Mouse (Mus musculus) gastrocnemius, postnatal 25 days (tissue): ENCODE measurements around the gene Dock7. TPM values are rescaled to one million over a fixed set of nuclear protein-coding genes. Genes with fewer than 3 reads are reported as not detected.
"Not testable (repeated sequence)": the region's sequence is repeated elsewhere in the genome, so short reads cannot be mapped to it uniquely, and the experiment has no call there.

Experiments
- DNase-seq: peaks from one replicate; pipeline ENCODE4 v3.0.0; 2022
- total RNA-seq, 2 experiments: library from RNA; stranded (reverse); gene quantifications; 1 replicate in 1 of 2; 2 replicates in 1 of 2; pipeline ENCODE4 v1.2.3; 2021

Gene Dock7
- total RNA-seq, 2 experiments from 2014 or later = 8.2 to 9.6 TPM

DNA sequence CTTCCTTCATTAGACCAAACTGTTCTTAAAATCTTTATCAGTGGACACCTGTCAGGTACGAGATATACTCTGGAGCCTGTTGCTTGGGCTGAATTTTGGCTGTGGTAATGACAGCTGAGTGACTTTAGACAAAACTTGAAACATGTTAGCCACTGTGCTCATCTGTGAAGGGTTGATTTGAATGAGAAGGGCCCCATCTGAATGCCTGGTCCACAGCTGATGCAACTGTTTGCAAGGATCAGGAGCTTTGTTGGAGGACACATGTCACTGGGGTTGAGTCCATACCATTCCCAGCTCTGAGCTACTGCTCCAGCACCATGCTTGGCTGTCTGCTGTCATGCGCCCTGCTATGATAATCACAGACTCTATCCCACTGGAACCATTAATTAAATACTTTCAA, 115.1 kb downstream of the Dock7 start:
- no peak for DNase-seq

DNA sequence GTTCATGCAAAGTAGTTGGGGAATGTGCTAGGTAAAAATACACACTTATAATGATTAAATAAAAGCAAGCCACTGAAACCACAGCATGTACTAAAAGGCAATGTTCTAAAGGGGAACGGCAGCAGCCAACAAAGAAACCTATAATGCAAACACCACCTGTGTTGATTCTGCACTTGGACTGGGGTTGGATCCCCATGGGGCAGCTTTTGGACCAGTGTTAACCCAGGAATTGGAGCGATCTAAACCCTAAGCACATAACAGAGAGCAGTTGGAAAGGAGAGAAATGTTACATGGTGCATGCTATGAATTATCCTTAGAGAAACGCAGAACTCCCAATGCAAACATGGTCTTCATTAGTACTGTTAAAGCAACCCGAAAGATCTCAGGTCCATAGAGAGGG, 127.2 kb downstream of the Dock7 start:
- no peak for DNase-seq

DNA sequence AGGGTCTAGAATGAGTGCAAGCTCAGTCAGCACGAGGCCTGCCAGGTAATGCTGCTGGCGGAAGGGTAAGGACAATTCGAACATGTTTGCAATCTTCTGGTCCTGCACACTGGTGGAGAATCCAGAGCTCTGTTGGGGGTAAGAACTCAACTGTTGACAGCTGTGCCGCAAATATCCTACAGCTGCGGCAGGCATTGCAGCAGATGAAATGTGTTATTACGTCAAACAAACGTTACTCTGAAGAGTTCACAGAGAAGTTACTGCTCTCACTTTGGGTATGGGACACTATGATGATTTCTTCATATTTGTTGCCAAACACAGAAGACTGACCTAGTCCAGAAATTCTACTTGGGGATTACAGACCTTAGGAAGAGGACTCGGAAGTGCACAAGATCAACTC, 136.0 kb downstream of the Dock7 start:
- no peak for DNase-seq

DNA sequence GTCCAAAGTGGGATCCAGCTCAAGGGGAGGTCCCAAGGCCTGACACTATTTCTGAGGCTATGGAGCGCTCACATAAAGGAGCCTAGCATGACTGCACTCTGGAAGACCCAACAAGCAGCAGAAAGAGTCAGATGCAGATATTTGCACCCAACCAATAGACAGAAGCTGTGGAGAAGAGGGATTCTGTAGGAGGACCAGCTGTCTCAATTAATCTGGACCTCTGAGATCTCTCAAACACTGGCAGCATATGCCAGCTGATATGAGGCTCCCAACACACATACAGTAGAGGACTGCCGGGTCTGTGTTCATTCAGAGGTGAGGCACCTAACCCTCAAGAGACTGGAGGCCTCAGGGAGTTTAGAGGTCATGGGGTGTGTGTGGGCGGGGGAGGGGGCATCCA, 140.7 kb downstream of the Dock7 start:
- not testable (repeated sequence) for DNase-seq

DNA sequence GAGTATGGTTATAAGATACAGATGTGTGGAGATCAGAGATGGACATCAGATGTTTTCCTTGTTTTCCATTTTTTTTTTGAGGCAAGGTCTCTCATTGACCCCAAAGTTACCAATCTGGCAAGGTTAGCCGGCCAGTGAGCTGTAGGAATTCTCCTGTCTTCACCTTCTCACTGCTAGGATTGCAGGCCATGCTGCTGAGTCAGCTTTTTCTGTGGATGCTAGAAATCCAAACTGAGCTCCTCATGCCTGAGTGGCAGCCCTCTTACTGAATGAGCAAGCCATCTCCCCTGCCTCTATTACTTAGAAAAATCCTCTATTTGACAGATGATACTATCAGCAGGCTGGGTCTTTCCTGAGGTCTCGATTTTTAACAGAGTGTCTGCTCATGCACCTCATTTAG, 142.0 kb downstream of the Dock7 start:
- no peak for DNase-seq

DNA sequence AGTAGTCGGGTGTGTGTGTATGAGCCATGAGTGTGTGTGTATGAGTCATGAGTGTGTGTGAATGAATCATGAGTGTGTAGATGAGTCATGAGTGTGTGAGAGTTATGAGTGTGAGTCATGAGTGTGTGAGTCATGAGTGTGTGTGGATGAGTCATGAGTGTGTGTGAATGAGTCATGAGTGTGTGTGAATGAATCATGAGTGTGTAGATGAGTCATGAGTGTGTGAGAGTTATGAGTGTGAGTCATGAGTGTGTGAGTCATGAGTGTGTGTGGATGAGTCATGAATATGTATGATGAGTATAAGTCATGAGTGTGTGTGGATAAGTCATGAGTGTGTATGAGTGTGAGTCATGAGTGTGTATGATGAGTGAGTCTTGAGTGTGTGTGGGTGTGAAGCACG, 142.4 kb downstream of the Dock7 start:
- not testable (repeated sequence) for DNase-seq

DNA sequence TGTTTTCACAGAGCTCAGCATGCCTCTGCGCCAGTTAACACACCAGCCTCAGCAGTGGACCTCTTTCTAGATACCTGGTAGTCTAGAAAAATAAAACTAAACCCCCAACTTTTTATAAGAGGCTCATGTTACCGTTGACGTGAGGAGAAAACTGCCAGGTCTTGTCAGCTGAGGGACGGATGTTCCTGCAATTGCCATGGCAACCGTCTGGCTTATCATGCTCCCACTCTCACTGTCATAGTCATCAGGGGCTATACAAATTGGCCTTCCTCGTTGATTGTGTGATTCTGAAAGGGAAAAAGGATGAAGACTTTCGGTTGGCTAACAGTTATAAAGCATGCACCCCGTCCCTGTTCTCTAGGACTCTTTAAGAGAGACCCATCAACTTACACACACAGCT, 145.0 kb downstream of the Dock7 start:
- DNase-seq = no peak

DNA sequence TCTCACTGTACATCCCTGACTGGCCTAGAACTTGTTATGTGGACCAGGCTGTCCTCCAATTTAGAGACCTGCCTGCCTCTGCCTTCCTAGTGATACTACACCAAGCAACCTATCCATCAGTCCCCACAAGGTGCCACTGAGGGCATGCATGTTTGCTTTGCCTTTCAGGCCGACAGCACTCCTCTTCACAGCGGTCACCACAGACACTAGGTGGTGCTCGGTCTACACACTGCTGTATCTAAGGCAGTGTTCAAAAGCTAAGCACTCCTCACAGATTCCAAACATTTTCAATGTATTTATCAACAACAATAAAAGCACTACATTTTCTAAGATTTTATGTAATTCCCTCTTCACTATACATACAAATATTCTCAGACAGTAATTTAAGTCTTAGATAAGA, 150.8 kb downstream of the Dock7 start:
- no peak for DNase-seq

DNA sequence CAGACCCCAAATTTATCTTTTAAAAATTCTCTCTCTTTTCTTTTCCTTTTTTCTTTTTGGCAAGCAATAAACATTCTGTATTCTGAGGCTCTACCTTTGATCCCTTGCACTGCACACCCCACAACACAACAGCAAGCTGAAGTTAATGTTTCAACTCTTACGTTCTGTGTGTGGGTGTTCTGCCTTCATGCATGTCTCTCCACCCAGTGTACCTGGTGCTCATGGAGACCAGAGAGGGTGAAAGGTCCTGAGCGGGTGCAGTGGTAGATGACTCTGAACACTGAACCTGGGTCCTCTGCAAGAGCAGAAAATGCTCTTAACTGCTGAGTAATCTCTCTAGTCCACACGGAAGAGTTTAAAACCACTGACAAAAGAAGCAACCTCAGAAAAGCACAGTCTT, 160.5 kb downstream of the Dock7 start:
- DNase-seq = no peak

DNA sequence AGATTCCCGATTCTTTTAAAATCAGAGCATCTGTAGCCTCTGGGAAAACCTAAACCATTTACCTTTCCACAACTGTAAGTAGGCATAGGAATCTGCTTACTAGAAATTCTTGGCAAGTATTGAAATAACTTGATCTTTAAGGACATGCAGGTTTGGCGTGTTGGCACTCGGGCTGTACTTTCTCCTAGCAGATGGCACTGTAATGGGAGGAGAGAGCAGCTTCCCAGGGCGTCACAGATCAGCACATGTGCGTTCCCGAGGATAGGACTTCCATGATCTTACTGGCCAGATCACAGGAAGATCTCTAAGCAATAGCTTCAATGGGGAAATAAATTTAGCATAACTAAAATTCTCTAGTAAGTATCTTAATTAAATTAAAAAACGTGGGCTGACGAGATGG, 164.7 kb downstream of the Dock7 start:
- no peak for DNase-seq

DNA sequence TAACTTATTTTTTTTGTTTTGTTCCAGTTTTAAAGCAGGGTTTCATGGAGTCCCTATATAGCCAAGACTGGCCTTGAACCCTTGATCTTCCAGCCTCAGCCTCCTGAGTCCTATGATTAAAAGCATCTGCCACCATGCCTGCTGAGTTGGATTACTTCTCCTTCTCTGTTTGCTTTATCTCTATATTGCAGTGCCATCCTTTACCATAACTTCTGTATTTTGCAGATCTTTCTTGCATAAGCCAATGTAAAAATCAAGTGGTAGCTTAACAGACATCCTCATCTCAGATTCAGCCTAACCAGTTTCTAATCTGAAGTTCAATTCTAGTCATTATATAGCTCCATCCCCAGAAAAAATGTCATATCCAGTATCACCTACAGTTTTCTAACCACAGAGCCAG, 170.2 kb downstream of the Dock7 start:
- DNase-seq = no peak

DNA sequence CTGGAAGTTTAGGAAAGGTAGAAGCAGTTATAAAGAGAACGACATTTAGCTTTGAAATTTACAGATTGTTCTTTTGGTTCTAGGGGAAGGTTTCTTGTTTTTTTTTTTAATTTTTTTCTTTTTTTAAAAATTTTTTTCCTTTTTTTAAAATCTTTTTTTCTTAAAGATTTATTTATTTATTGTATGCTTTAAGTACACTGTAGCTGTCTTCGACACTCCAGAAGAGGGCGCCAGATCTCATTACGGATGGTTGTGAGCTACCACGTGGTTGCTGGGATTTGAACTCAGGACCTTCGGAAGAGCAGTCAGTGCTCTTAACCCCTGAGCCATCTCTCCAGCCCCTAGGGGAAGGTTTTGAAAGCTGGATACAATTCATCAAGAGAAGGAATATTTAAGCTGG, 182.5 kb downstream of the Dock7 start:
- DNase-seq = not testable (repeated sequence)

DNA sequence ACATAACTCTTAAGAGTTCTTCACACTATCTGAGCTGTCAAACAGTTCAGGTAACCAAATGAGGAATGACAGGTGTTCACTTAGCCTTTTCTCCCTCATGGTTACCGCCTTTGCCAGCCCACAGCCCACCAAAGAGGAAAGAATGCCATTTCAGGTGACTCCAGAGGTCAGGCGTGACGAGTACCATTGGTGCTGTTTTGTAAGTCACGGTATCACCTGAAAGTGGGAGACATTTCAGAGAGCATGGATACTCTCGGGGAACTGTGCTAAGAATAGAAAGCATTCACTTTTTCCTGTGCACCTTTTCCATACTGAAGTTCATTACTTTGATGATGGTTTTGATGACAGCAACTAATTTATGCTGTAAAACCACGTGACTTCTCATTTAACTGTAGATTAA, 184.7 kb downstream of the Dock7 start:
- DNase-seq = no peak

DNA sequence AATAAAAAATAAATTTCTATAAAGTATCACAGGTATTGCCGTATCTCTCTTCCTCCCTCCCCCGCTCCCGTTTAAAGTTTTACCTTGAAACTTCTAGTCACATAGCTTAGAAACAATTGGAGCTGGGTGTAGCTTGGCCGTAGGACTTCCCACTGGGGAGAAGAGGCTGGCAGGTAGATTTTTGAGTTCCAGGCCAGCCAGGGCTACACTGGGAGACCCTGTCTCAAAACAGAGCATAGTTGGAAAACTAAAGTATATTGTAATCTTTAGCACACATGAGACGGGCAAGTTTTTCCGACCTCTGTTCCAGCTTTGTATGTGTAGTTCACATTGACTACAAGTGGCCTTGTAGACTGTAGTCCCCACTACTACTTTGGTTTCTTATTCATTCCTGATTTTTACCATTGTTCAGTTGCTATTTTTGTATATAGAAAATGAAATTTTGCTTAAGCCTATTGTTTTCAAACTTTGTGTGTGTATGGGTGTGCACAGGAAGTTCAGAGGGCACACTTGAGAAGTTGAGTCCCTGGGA, 195.4 kb downstream of the Dock7 start:
- DNase-seq = no peak

DNA sequence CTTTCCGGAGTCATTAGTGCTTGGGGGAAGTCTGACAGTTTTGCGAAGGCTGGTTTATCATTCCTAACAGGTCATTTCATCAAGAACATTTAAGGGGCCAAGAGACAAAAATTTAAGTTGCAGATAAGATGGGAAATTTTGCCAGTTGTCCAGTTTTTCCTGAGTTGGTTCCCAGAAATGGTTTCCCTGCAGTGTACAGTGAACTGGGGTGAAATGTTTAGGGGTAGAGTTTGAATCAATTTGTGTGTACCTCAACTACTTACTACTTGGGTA, 195.9 kb downstream of the Dock7 start:
- DNase-seq = no peak

DNA sequence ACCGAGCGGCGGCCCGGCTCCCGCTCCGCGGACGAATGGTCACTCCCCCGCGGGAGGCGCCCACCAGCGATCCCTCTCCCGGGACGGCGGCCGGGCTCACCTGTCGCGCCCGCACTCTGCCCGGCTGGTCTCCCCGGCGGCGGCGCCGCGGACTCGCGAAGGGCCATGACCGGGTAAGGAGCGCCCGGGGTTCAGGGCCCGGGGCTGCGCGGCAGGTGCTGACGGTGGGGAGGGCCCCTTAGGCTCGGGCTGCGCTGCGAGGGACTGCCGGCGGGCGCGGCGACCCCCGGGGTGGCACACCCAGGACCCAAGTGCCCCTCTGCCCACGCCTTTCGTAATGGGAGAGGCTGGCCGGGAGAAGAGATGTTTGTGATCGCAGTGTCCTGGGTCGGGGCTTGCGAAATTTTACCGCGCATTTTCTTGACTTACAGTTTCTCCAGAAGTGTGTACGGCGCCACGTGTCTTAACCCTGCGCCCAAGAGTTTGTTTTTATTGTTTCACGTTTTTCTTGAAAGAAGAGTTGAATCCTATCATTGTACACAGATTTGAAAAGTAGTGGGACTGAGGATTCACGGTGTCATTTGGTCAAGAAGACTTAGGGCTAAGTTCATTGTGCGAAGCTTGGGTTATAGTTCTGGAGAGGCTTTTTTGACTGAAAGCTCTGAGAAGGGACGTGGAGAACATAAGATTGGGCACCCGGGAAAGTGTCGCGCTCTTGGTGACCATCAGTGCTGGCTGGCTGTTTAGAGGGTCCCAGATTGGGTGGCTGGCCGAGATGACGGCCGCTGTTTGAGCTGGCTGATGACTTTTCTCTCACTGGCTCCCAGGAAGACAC, 196.4 kb downstream of the Dock7 start:
- DNase-seq = no peak

DNA sequence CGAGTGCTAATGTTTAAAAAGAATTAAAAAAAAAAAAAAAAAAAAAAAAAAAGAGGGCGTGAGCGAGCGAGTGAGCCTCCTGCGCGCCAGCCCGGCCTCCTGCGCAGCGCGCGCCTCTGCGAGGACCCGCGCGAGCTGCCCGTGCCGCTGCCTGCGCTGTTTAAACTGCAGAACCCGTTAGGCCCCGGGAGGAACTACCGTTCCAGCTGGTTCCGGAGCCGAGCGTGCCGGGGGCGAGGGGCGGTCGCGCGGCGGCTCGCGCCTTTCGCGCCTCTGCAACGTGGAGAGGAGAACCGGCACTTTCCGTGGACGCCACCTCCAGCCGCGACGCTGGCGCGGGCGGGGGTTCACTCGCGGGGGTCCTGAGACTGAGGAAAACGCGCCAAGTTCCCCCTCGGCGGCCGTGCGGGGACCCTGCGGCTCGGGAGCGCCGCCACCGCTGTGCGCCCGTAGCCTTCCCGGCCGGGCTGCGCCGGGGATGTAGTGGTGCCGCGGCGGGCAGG, 197.1 kb downstream of the Dock7 start, which contains the start of gene Usp1:
Gene Usp1 (plus strand): TSS at position 243 of the 503 bp plus-strand sequence.
- no peak for DNase-seq

DNA sequence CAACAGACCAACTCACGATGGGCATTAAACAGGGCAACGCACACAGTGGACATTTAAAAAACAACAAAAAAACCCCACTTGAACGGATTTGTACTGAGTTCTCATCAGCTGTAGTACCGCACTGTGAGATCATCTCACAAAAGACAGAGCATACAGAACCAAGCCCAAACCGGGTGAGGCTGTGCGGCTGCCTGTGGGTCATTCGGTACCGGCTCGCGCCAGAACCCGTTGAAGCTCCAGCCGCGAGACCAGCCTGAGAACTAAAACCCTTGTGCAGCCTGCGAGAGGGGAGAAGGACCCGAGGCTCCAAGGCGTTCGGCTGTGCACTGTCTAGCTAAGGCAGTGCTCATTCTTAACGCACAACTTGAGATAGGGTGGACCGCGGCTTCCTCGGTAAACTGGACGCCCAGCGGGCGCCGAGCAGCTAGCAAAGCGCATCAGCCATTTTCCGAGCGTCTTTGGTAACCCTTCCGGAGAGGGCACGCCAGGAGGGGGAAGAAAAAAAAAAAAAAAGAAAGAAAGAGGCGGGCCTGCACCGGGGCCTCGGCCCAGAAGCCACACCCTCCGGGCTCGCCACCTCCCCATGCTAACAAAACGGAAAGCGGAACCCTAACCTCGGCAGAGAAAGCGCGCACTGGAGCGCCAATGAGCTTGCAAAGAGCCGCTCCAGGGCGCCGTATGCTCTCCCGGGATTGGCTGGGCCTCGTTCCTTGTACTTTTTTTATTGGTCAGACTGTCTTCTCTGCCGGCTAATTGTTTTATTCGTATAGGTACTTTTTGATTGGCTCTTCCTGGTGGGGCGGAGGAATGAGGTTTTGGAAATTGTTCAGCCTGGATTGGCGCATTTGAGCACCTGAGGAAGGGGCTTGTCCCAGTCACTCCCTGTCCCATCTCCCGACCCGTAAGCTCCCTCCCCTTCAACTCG, 197.8 kb downstream of the Dock7 start:
- peak; percentile 99 for DNase-seq

DNA sequence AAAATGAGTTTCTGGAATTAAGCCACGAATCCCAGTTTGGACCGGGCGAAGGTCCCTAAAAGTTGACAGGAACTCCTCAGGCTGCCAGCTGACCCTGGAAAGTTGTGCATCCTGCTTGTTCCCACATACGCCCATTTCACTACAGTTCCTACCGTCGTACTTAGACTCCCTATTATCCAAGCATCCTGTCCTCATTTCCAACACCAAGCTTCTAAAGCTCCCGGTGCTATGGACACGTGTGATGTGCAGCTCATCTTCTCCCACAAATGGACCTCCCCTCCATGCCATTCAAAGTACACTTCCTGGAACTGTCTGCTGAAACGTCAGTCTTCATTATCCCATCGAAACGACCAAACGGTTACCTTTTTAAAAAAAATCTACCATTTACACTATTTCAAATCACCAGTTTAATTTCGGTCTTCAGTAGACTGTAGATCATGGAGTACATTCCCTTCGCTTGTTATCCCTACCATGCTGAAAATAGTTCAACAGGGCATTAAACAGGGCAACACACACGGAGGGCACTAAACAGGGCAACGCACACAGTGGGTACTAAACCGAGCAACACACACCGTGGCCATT, 198.6 kb downstream of the Dock7 start:
- DNase-seq = no peak

DNA sequence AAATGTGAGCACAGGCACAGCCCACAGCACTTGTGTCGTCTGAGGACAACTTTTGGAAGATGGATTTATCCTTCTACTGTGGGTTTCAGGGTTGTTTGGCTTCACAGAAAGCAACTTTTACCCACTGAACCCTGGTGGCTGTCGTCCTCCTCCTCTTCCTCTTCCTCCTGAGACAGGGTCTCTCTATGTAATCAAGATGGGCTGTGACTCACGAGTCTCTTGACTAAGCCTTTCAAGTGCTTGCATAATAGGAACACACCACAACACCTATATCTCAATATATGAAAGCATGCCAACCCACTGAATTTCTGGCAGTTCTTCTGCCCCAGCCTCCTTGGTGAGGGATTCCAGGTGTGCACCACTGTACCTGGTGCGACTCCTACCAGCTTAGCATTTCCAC, 199.8 kb downstream of the Dock7 start:
- no peak for DNase-seq

DNA sequence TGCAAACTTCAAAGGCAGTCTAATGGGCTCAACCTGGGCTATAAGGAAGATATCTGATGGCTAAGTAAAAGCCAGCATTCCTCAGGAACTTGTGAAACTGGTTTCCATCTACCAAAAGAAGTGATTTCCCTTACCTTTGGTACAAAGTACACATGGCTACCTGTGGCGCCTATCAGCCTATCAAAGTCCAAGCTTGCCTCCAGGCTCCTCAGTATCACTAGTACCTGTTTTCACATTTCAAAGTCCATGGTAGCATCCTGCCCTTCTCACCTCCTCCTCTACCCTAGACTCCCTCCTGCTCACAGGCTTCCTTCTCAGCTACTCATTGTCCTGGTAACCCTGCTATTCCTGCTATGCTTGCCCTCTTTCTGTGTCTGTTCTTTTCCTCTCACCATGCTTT, 202.5 kb downstream of the Dock7 start:
- DNase-seq = no peak

DNA sequence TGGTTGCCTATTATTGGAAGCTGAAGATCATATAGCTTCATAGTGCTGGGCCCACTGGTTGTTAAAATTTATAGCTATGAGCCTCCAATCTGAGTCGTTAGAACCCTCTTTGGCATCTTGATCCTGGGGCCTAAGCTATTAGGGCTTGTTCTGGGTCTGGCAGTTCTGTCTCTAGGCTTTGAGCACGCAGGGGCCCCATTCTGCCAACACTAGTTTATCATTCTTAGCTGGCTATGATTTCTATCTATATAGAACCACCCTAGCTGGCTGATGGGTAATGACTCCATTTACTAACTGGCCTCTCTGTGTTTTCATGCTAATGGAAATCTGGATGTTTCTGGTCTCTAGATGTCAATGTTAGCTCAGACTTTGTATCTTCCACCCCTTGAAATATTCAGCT, 203.0 kb downstream of the Dock7 start:
- DNase-seq = no peak

DNA sequence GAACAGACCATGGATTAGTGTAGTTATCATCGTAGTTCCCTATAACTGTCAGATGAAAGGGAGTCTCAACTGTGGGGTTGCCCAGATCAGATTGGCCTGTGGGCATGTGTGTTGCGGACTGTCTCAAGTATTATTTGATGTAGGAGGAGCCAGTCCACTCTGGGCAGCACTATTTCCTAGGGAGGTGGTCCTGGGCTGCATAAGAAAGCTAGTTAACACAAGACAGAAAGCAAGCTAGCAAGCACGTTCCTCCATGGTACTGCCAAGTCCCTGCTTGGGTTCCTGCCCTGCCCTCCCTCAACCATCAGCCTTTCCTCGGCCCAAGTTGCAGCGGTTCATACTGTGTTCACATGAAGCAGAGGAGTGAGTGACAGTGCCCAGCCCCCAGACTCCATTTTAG, 210.5 kb downstream of the Dock7 start:
- no peak for DNase-seq
